Mouse (Mus musculus) liver, embryonic 16.5 days (tissue): ENCODE results near the gene Sin3b. TPM values are rescaled to one million over a fixed set of nuclear protein-coding genes. Genes with fewer than 3 reads are reported as not detected.

Experiments used
- microRNA-seq: library from miRNA; unstranded; fragments of <30 nt; microRNA quantifications from one replicate; pipeline ENCODE4, GENCODE M21; 2016
- polyA plus RNA-seq: library from polyadenylated mRNA; unstranded; fragments of >200 nt; fragmentation: Nextera tagmentation; extraction: Ambion mirVana; gene quantifications from 2 replicates; pipeline ENCODE4 v1.2.1, GENCODE M21; 2015

Sin3b gene
- polyA plus RNA-seq, 1 experiment from 2014 or later = 62.1 TPM

Small RNA genes within 50 kb of the gene (microRNA-seq; reads per million reads assigned to microRNA genes)
- gene Gm26237 = not detected

Other genes starting within 250 kb of the Sin3b start
- gene Cherp, start 248.1 kb upstream of the Sin3b start, polyA plus RNA-seq = 16.2 and 23.1 TPM in 2 replicates
- gene Slc35e1, start 230.7 kb upstream of the Sin3b start, polyA plus RNA-seq = 3.0 and 3.5 TPM in 2 replicates
- 6.2 and 6.3 TPM in 2 replicates for gene Med26, start 175.0 kb upstream of the Sin3b start, polyA plus RNA-seq
- gene Smim7, start 152.2 kb upstream of the Sin3b start, polyA plus RNA-seq = 40.1 and 40.8 TPM in 2 replicates
- 2.6 and 4.5 TPM in 2 replicates for gene Tmem38a, start 151.2 kb upstream of the Sin3b start, polyA plus RNA-seq
- gene Nwd1, start 76.6 kb upstream of the Sin3b start, polyA plus RNA-seq = 0.05 TPM in 1 of 2 replicates, not detected in the other
- 2.3 and 2.6 TPM in 2 replicates for gene F2rl3, start 38.6 kb downstream of the Sin3b start, polyA plus RNA-seq